ENCODE assay signal across 7 mouse cellular contexts in genomic region chr1:194722329-194722728, GRCm38 (mm10).
A peak's percentile ranks its signal among the peaks of the same experiment; 100 is the strongest.
DNase-seq lines count a peak whose midpoint lies in the region; ATAC-seq and TF ChIP-seq lines count a peak whose summit lies in the region.

No protein-coding gene starts in this region.

- TF ChIP-seq RAD21 in MEL (IDR thresholded peaks at IDR 0.05; ENCODE audit: low read depth, low read length): peak; percentile 41

- peak; percentile 16 to 66 (median 59); a peak in 5 of 6 replicates for TF ChIP-seq CTCF in MEL (IDR thresholded peaks at IDR 0.05 in 2 of 3, conservative IDR thresholded peaks at IDR 0.05 in 1 of 3; ENCODE audit: control insufficient read depth in 1 of 3, insufficient read depth in 1 of 3, low read depth in 2 of 3, low read length in 3 of 3, poor library complexity in 1 of 3, severe bottlenecking in 1 of 3)
- peak; percentile 84 for TF ChIP-seq CTCF in layer of hippocampus, adult 2 months (conservative IDR thresholded peaks at IDR 0.05)
- peak; percentile 80 for TF ChIP-seq CTCF in stomach, postnatal 0 days (IDR thresholded peaks at IDR 0.05; ENCODE audit: low read depth)

- no peaks in the 10 kb centered on the region for H3K27me3 ChIP-seq in MEL (ENCODE audit: control insufficient read depth in 1 of 2, insufficient read depth in 2 of 2, low read length in 2 of 2)
- H3K27me3 ChIP-seq in embryonic facial prominence, embryonic 11.5 days (ENCODE audit: control insufficient read depth, insufficient read depth, low read length): no peaks in the 10 kb centered on the region
- no peaks in the 10 kb centered on the region for H3K27me3 ChIP-seq in stomach, postnatal 0 days (ENCODE audit: control insufficient read depth, insufficient read depth, low read length)

- no peaks in the 10 kb centered on the region for H3K79me2 ChIP-seq in MEL (ENCODE audit: control insufficient read depth, insufficient read depth, low read length, poor library complexity)

- H3K9ac ChIP-seq in MEL (ENCODE audit: control insufficient read depth, low read depth, low read length, poor library complexity, severe bottlenecking): no peak overlapping the region
- no peak overlapping the region for H3K9ac ChIP-seq in embryonic facial prominence, embryonic 11.5 days (replicated peaks; ENCODE audit: low read length)
- no peak overlapping the region for H3K9ac ChIP-seq in stomach, postnatal 0 days (ENCODE audit: low read length)

- no peak overlapping the region for H3K4me3 ChIP-seq in MEL (ENCODE audit: control insufficient read depth in 1 of 2, insufficient read depth in 1 of 2, low read depth in 2 of 2, low read length in 2 of 2)
- H3K4me3 ChIP-seq in embryonic facial prominence, embryonic 11.5 days (ENCODE audit: low read depth, low read length): no peak overlapping the region
- H3K4me3 ChIP-seq in layer of hippocampus, adult 2 months: no peak overlapping the region
- H3K4me3 ChIP-seq in stomach, postnatal 0 days (ENCODE audit: low read depth, low read length): no peak overlapping the region

- H3K4me1 ChIP-seq in MEL (ENCODE audit: control insufficient read depth in 1 of 2, insufficient read depth in 2 of 2, low read length in 2 of 2): no peaks in the 10 kb centered on the region
- H3K4me1 ChIP-seq in embryonic facial prominence, embryonic 11.5 days (ENCODE audit: control insufficient read depth, insufficient read depth, low read length): no peaks in the 10 kb centered on the region
- H3K4me1 ChIP-seq in stomach, postnatal 0 days (replicated peaks; ENCODE audit: control insufficient read depth, insufficient read depth): no peaks in the 10 kb centered on the region

- intact Hi-C loops in heart, postnatal 10 days (cut with DNase I): loop anchor here (1.0 to 10.0 kb wide), 3 partner anchors 60 to 448 kb away; no protein-coding TSS in a partner anchor

- TF ChIP-seq EP300 in MEL (IDR thresholded peaks at IDR 0.05; ENCODE audit: low read depth in 1 of 2, low read length in 2 of 2): no peak
- TF ChIP-seq EP300 in stomach, postnatal 0 days (optimal IDR thresholded peaks at IDR 0.05): no peak

- H3K4me2 ChIP-seq in embryonic facial prominence, embryonic 11.5 days (ENCODE audit: low read depth, low read length): no peak overlapping the region
- no peak overlapping the region for H3K4me2 ChIP-seq in stomach, postnatal 0 days (replicated peaks; ENCODE audit: low read depth)

- ATAC-seq in embryonic facial prominence, embryonic 11.5 days (replicated peaks; ENCODE audit: insufficient number of reproducible peaks, low FRiP score, low TSS enrichment, low read depth): no peak
- peak; percentile 59; the same call in 1 of the 2 replicates for ATAC-seq in stomach, postnatal 0 days (ENCODE audit: low FRiP score, low TSS enrichment)

- no peak overlapping the region for H3K27ac ChIP-seq in MEL (ENCODE audit: control insufficient read depth, low read depth, low read length)
- H3K27ac ChIP-seq in embryonic facial prominence, embryonic 11.5 days (replicated peaks; ENCODE audit: low read depth, low read length): no peak overlapping the region
- peak overlapping the region; percentile 53; the same call in 1 of the 2 replicates for H3K27ac ChIP-seq in layer of hippocampus, adult 2 months
- H3K27ac ChIP-seq in stomach, postnatal 0 days (replicated peaks): no peak overlapping the region

- TF ChIP-seq POLR2A in MEL (IDR thresholded peaks at IDR 0.05; ENCODE audit: control insufficient read depth in 1 of 2, insufficient read depth in 1 of 2, low read depth in 1 of 2, low read length in 2 of 2, poor library complexity in 1 of 2): no peak

- DNase-seq in MEL (ENCODE audit: low read depth, low spot score): peak; percentile 32
- DNase-seq in adrenal gland, postnatal 36 days: peak; percentile 71 to 83
- DNase-seq in embryonic facial prominence, embryonic 11.5 days (ENCODE audit: low spot score): peak; percentile 80
- peak; percentile 83 to 85 for DNase-seq in heart, postnatal 10 days
- DNase-seq in layer of hippocampus, adult 2 months (ENCODE audit: low spot score in 2 of 2): peak; percentile 56 to 82
- DNase-seq in lung, postnatal 10 days: peak; percentile 81
- DNase-seq in stomach, postnatal 0 days (ENCODE audit: low spot score): peak; percentile 82

- no peaks in the 10 kb centered on the region for H3K9me3 ChIP-seq in MEL (replicated peaks; ENCODE audit: insufficient read depth, low read length)
- no peaks in the 10 kb centered on the region for H3K9me3 ChIP-seq in embryonic facial prominence, embryonic 11.5 days (replicated peaks; ENCODE audit: control insufficient read depth, low read length)
- H3K9me3 ChIP-seq in stomach, postnatal 0 days (ENCODE audit: control insufficient read depth, low read length): no peaks in the 10 kb centered on the region

- WGBS in embryonic facial prominence, embryonic 11.5 days: 61% methylated on average over 2 of the region's 2 CpGs
- WGBS in stomach, postnatal 0 days: 62% methylated on average over 2 of the region's 2 CpGs

- H3K36me3 ChIP-seq in MEL (ENCODE audit: control insufficient read depth in 1 of 2, insufficient read depth in 2 of 2, low read length in 2 of 2): no peaks in the 10 kb centered on the region
- H3K36me3 ChIP-seq in embryonic facial prominence, embryonic 11.5 days (replicated peaks; ENCODE audit: control insufficient read depth, insufficient read depth, low read depth, low read length): no peaks in the 10 kb centered on the region
- no peaks in the 10 kb centered on the region for H3K36me3 ChIP-seq in stomach, postnatal 0 days (ENCODE audit: control insufficient read depth, insufficient read depth, low read length)

TF ChIP-seq in MEL, 35 proteins besides CTCF, POLR2A, EP300 and RAD21:
- TF ChIP-seq SMC3 (IDR thresholded peaks at IDR 0.05; ENCODE audit: low read depth, low read length) (peak; percentile 74), HCFC1 (IDR thresholded peaks at IDR 0.05; ENCODE audit: low read depth, low read length) (no peak), CHD2 (IDR thresholded peaks at IDR 0.05; ENCODE audit: low read length) (no peak), ZC3H11A (IDR thresholded peaks at IDR 0.05; ENCODE audit: low read depth, low read length) (peak; percentile 21; the same call in 1 of the 2 replicates), CHD1 (IDR thresholded peaks at IDR 0.05; ENCODE audit: low read depth, low read length) (no peak)

Comparison
In these comparisons a context has a peak if more than half of its experiments do, and no peak if none do; other contexts are left out.
1. DNase-seq: peak in every context shown above with its lines; median percentile 84 in heart, postnatal 10 days; 82 in stomach, postnatal 0 days; 81 in lung, postnatal 10 days; 80 in embryonic facial prominence, embryonic 11.5 days; 77 in adrenal gland, postnatal 36 days; 69 in layer of hippocampus, adult 2 months; 32 in MEL.